8 mouse cellular contexts compared by ENCODE assay signal in genomic region chr2:30474776-30475175, GRCm38 (mm10). TPM values are rescaled to one million over a fixed set of nuclear protein-coding genes. Genes with fewer than 3 reads are reported as not detected.
A peak's percentile ranks its signal among the peaks of the same experiment; 100 is the strongest.
DNase-seq lines count a peak whose midpoint lies in the region; ATAC-seq and TF ChIP-seq lines count a peak whose summit lies in the region.

No protein-coding gene starts in this region.

- peaks cover 12 to 13% of the 10 kb centered on the region in 2 experiments for H3K4me1 ChIP-seq in heart, embryonic 14.5 days (ENCODE audit: control insufficient read depth in 2 of 2, insufficient read depth in 2 of 2, low read length in 2 of 2)
- H3K4me1 ChIP-seq in embryonic facial prominence, embryonic 10.5 days = peaks cover 49% of the 10 kb centered on the region
- peaks cover 14% of the 10 kb centered on the region for H3K4me1 ChIP-seq in hindbrain, postnatal 0 days (ENCODE audit: insufficient read depth, low read length)
- peaks cover 35% of the 10 kb centered on the region for H3K4me1 ChIP-seq in midbrain, embryonic 15.5 days
- H3K4me1 ChIP-seq in lung, adult 2 months (ENCODE audit: control insufficient read depth, insufficient read depth, low read length) = peaks cover 5% of the 10 kb centered on the region; the same call in 1 of the 2 replicates

- H3K27ac ChIP-seq in heart, embryonic 14.5 days (replicated peaks in 1 of 2; ENCODE audit: control insufficient read depth in 1 of 2, insufficient read depth in 1 of 2, low read depth in 2 of 2, low read length in 2 of 2) = no peak overlapping the region
- peak overlapping the region; percentile 99 for H3K27ac ChIP-seq in embryonic facial prominence, embryonic 10.5 days (replicated peaks)
- no peak overlapping the region for H3K27ac ChIP-seq in hindbrain, postnatal 0 days
- no peak overlapping the region for H3K27ac ChIP-seq in midbrain, embryonic 15.5 days

- H3K9ac ChIP-seq in heart, embryonic 14.5 days (ENCODE audit: low read length) = peak overlapping the region; percentile 64
- no peak overlapping the region; the same call in 1 of the 2 replicates for H3K9ac ChIP-seq in hindbrain, postnatal 0 days (replicated peaks; ENCODE audit: low read length)
- no peak overlapping the region for H3K9ac ChIP-seq in midbrain, embryonic 15.5 days

- no peaks in the 10 kb centered on the region for H3K36me3 ChIP-seq in heart, embryonic 14.5 days (ENCODE audit: control insufficient read depth, insufficient read depth, low read length)
- H3K36me3 ChIP-seq in embryonic facial prominence, embryonic 10.5 days (replicated peaks) = no peaks in the 10 kb centered on the region
- H3K36me3 ChIP-seq in hindbrain, postnatal 0 days (ENCODE audit: insufficient read depth, low read length) = no peaks in the 10 kb centered on the region
- no peaks in the 10 kb centered on the region for H3K36me3 ChIP-seq in midbrain, embryonic 15.5 days (replicated peaks)

- H3K27me3 ChIP-seq in heart, embryonic 14.5 days (ENCODE audit: control insufficient read depth, insufficient read depth, low read length) = peaks cover 8% of the 10 kb centered on the region
- peaks cover 19% of the 10 kb centered on the region for H3K27me3 ChIP-seq in embryonic facial prominence, embryonic 10.5 days (replicated peaks; ENCODE audit: low read depth, poor library complexity, severe bottlenecking)
- H3K27me3 ChIP-seq in hindbrain, postnatal 0 days (ENCODE audit: insufficient read depth, low read length) = no peaks in the 10 kb centered on the region
- H3K27me3 ChIP-seq in midbrain, embryonic 15.5 days (replicated peaks) = no peaks in the 10 kb centered on the region

- no peak for DNase-seq in heart, postnatal 36 days
- DNase-seq in embryonic facial prominence, embryonic 10.5 days (ENCODE audit: low spot score) = no peak
- no peak for DNase-seq in hindbrain, postnatal 0 days (ENCODE audit: low spot score)
- DNase-seq in layer of hippocampus, adult 8-10 months (ENCODE audit: low spot score in 2 of 2) = no peak
- no peak for DNase-seq in spleen, postnatal 10 days (ENCODE audit: low spot score in 2 of 2)
- no peak for DNase-seq in lung, adult 2 months

- no peak for ATAC-seq in heart, embryonic 14.5 days (ENCODE audit: insufficient number of reproducible peaks, insufficient read depth, low FRiP score, low read depth)
- no peak for ATAC-seq in hindbrain, postnatal 0 days
- no peak for ATAC-seq in midbrain, embryonic 15.5 days (replicated peaks)

- H3K4me2 ChIP-seq in heart, embryonic 14.5 days (ENCODE audit: low read length) = peak overlapping the region; percentile 98
- H3K4me2 ChIP-seq in hindbrain, postnatal 0 days (ENCODE audit: low read depth, low read length) = peak overlapping the region; percentile 77
- H3K4me2 ChIP-seq in midbrain, embryonic 15.5 days = peak overlapping the region; percentile 92

- TF ChIP-seq CTCF in hindbrain, postnatal 0 days (IDR thresholded peaks at IDR 0.05; ENCODE audit: low read depth) = no peak
- TF ChIP-seq CTCF in lung, adult 2 months (IDR thresholded peaks at IDR 0.05; ENCODE audit: insufficient read depth, low read length) = no peak

- no peak for TF ChIP-seq POLR2A in lung, adult 2 months (IDR thresholded peaks at IDR 0.05; ENCODE audit: borderline replicate concordance, extremely low read depth, low read depth, low read length)

- H3K9me3 ChIP-seq in heart, embryonic 14.5 days (ENCODE audit: control insufficient read depth, low read length) = no peaks in the 10 kb centered on the region
- H3K9me3 ChIP-seq in embryonic facial prominence, embryonic 10.5 days = no peaks in the 10 kb centered on the region
- no peaks in the 10 kb centered on the region for H3K9me3 ChIP-seq in hindbrain, postnatal 0 days (ENCODE audit: low read length)
- no peaks in the 10 kb centered on the region for H3K9me3 ChIP-seq in midbrain, embryonic 15.5 days

- intact Hi-C loops in heart, postnatal 36 days (cut with DNase I) = loop anchor here (5.0 kb wide), 1 partner anchor 183 kb away; no protein-coding TSS in a partner anchor

- peak overlapping the region; percentile 44 to 83; a peak in 3 of 4 replicates for H3K4me3 ChIP-seq in heart, embryonic 14.5 days (ENCODE audit: control insufficient read depth in 1 of 2, insufficient read depth in 1 of 2, low read depth in 1 of 2, low read length in 2 of 2)
- H3K4me3 ChIP-seq in embryonic facial prominence, embryonic 10.5 days = peak overlapping the region; percentile 95
- peak overlapping the region; percentile 80 for H3K4me3 ChIP-seq in hindbrain, postnatal 0 days (ENCODE audit: low read length)
- peak overlapping the region; percentile 90 for H3K4me3 ChIP-seq in midbrain, embryonic 15.5 days
- H3K4me3 ChIP-seq in lung, adult 2 months (replicated peaks; ENCODE audit: extremely low read depth, low read depth, low read length) = no peak overlapping the region

- WGBS in heart, embryonic 14.5 days = 28% methylated on average over 4 of the region's 4 CpGs
- WGBS in embryonic facial prominence, embryonic 10.5 days = 22% methylated on average over 4 of the region's 4 CpGs
- WGBS in hindbrain, postnatal 0 days = 26% methylated on average over 4 of the region's 4 CpGs
- WGBS in midbrain, embryonic 15.5 days = 23% methylated on average over 4 of the region's 4 CpGs
- WGBS in lung, adult 2 months = 46% methylated on average over 4 of the region's 4 CpGs

RNA-seq across cellular contexts. Expression of gene Ier5l, which starts 0.8 kb away (rescaled TPM):
- polyA plus RNA-seq in heart, embryonic 14.5 days (2014; fragmentation: Nextera tagmentation; extraction: Ambion mirVana) = 3.5 and 4.2 TPM in 2 replicates
- 1 to 10 TPM; 4.6 to 5.6 TPM for total RNA-seq in heart, postnatal 36 days (2021)
- 2.8 and 3.4 TPM in 2 replicates for polyA plus RNA-seq in embryonic facial prominence, embryonic 10.5 days (2016; fragmentation: Nextera tagmentation; extraction: Ambion mirVana)
- 26.5 and 30.2 TPM in 2 replicates for total RNA-seq in hindbrain, postnatal 0 days (2014; rRNA removed)
- polyA plus RNA-seq in hindbrain, postnatal 0 days (2015; fragmentation: Nextera tagmentation; extraction: Ambion mirVana) = 2.4 and 2.8 TPM in 2 replicates
- 2.3 and 2.8 TPM in 2 replicates for polyA plus RNA-seq in midbrain, embryonic 15.5 days (2015; fragmentation: Nextera tagmentation; extraction: Ambion mirVana)
- total RNA-seq in layer of hippocampus, adult 8-10 months (2022) = 10 to 100 TPM; 11.6 to 12.5 (median 12.4) TPM
- 12.6 and 22.5 TPM in 2 replicates for polyA plus RNA-seq in lung, adult 2 months (2012; rRNA removed)

RNA-seq across cellular contexts. Expression of gene Ptpa, which starts 58.9 kb away (rescaled TPM):
- polyA plus RNA-seq in heart, embryonic 14.5 days (2014; fragmentation: Nextera tagmentation; extraction: Ambion mirVana) = 42.0 and 61.2 TPM in 2 replicates
- total RNA-seq in heart, postnatal 36 days (2021) = 10 to 100 TPM; 82.9 to 85.1 TPM
- polyA plus RNA-seq in embryonic facial prominence, embryonic 10.5 days (2016; fragmentation: Nextera tagmentation; extraction: Ambion mirVana) = 161 and 162 TPM in 2 replicates
- 140 and 156 TPM in 2 replicates for total RNA-seq in hindbrain, postnatal 0 days (2014; rRNA removed)
- polyA plus RNA-seq in hindbrain, postnatal 0 days (2015; fragmentation: Nextera tagmentation; extraction: Ambion mirVana) = 133 and 138 TPM in 2 replicates
- polyA plus RNA-seq in midbrain, embryonic 15.5 days (2015; fragmentation: Nextera tagmentation; extraction: Ambion mirVana) = 152 and 155 TPM in 2 replicates
- 100 to 1,000 TPM; 165 to 175 (median 173) TPM for total RNA-seq in layer of hippocampus, adult 8-10 months (2022)
- polyA plus RNA-seq in lung, adult 2 months (2012; rRNA removed) = 131 and 136 TPM in 2 replicates

RNA-seq across cellular contexts. Expression of gene Crat, which starts 59.2 kb away (rescaled TPM):
- polyA plus RNA-seq in heart, embryonic 14.5 days (2014; fragmentation: Nextera tagmentation; extraction: Ambion mirVana) = 127 and 135 TPM in 2 replicates
- 100 to 1,000 TPM; 496 to 534 TPM for total RNA-seq in heart, postnatal 36 days (2021)
- polyA plus RNA-seq in embryonic facial prominence, embryonic 10.5 days (2016; fragmentation: Nextera tagmentation; extraction: Ambion mirVana) = 19.9 and 20.3 TPM in 2 replicates
- total RNA-seq in hindbrain, postnatal 0 days (2014; rRNA removed) = 49.3 and 51.5 TPM in 2 replicates
- polyA plus RNA-seq in hindbrain, postnatal 0 days (2015; fragmentation: Nextera tagmentation; extraction: Ambion mirVana) = 26.0 and 27.6 TPM in 2 replicates
- 22.5 and 23.9 TPM in 2 replicates for polyA plus RNA-seq in midbrain, embryonic 15.5 days (2015; fragmentation: Nextera tagmentation; extraction: Ambion mirVana)
- total RNA-seq in layer of hippocampus, adult 8-10 months (2022) = 10 to 100 TPM; 48.9 to 59.3 (median 50.7) TPM
- polyA plus RNA-seq in lung, adult 2 months (2012; rRNA removed) = 89.2 and 103 TPM in 2 replicates
